Mouse (Mus musculus) heart, postnatal 0 days (tissue): ENCODE measurements around the gene Slco4a1. TPM values are rescaled to one million over a fixed set of nuclear protein-coding genes. Genes with fewer than 3 reads are reported as not detected.

ENCODE experiments used
- ATAC-seq: fragments of 200-750 bp; cut with Nextera tagmentation; 2 replicates; pipeline ENCODE4 v1.8.0; 2017; ENCODE audit warnings: low read depth, moderate number of reproducible peaks, moderate library complexity; ENCODE audit not compliant: insufficient read depth
- DNase-seq: peaks from one replicate; pipeline ENCODE4 v3.0.0-alpha.2; 2016; ENCODE audit warnings: low spot score
- H3K27ac ChIP-seq: fragments of 300-500 bp; sonication (generic); 2 replicates; pipeline ENCODE4 v1.5.1; 2014; ENCODE audit warnings: low read depth, mild to moderate bottlenecking
- H3K27me3 ChIP-seq: fragments of 300-500 bp; sonication (generic); 2 replicates; pipeline ENCODE4 v1.6.1; 2014; ENCODE audit warnings: low read length, mixed read lengths; ENCODE audit not compliant: control insufficient read depth, insufficient read depth
- H3K36me3 ChIP-seq: fragments of 300-500 bp; sonication (generic); replicated peaks from 2 replicates; pipeline ENCODE4 v1.6.1; 2014; ENCODE audit warnings: low read length, mixed read lengths; ENCODE audit not compliant: control insufficient read depth, insufficient read depth
- H3K4me1 ChIP-seq: fragments of 300-500 bp; sonication (generic); 2 replicates; pipeline ENCODE4 v1.6.1; 2014; ENCODE audit warnings: antibody characterized with exemption; ENCODE audit not compliant: control insufficient read depth, insufficient read depth
- H3K4me2 ChIP-seq: fragments of 300-500 bp; sonication (generic); 2 replicates; pipeline ENCODE4 v1.6.1; 2014; ENCODE audit warnings: low read depth, mild to moderate bottlenecking, low read length, moderate library complexity
- H3K4me3 ChIP-seq: fragments of 300-500 bp; sonication (generic); 2 replicates; pipeline ENCODE4 v1.5.1; 2014; ENCODE audit warnings: low read depth, low read length
- H3K9ac ChIP-seq: fragments of 300-500 bp; sonication (generic); replicated peaks from 2 replicates; pipeline ENCODE4 v1.6.1; 2014; ENCODE audit warnings: low read depth, low read length, mixed read lengths
- H3K9me3 ChIP-seq: fragments of 300-500 bp; sonication (generic); replicated peaks from 2 replicates; pipeline ENCODE4 v1.6.1; 2016; ENCODE audit warnings: low read length; ENCODE audit not compliant: control insufficient read depth
- CTCF ChIP-seq: IDR thresholded peaks from 2 replicates; pipeline ENCODE4 v1.5.1; 2016; ENCODE audit warnings: antibody characterized with exemption, control low read depth, low read depth
- EP300 ChIP-seq: IDR thresholded peaks from 2 replicates; pipeline ENCODE4 v1.6.1; 2016; ENCODE audit warnings: antibody characterized with exemption, low read depth
- WGBS: fragments of 180-500 bp; shearing (Covaris S2); extraction: QIAGEN DNeasy Blood & Tissue Kit; methylation state at CpG from one replicate; pipeline ENCODE4 v1.1.7; 2014; 5-methylcytosine and 5-hydroxymethylcytosine counted together
- polyA plus RNA-seq: library from polyadenylated mRNA; unstranded; fragments of >200 nt; fragmentation: Nextera tagmentation; extraction: Ambion mirVana; gene quantifications from 2 replicates; pipeline ENCODE4 v1.2.1, GENCODE M21; 2015
- total RNA-seq: library from RNA; depleted of rRNA; stranded (reverse); fragments of >200 nt; gene quantifications from 2 replicates; pipeline ENCODE4 v1.2.3, GENCODE M21; 2014; ENCODE audit warnings: low replicate concordance

Gene Slco4a1
- total and polyA plus RNA-seq, 2 experiments from 2014 or later = not detected

DNA sequence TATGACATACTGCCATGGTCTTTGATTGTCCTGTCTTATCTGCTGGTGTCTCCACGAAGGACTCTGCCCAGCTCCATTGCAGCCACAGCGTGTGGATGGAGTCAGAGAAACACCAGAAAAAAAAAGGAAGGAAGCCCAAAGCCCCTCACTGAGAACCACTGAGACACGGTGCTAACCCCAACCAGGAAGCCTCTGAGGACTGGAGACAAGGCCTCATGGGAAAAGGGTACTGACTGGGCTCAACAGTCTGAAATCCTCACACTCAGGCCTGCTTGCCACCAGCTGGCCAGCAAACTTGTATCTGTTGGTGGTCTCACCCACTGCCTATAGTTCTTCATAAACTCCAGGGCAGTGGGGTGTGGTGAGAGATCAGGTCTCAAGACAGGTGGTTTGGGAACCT, 16.3 kb upstream of the Slco4a1 start:
- DNase-seq (no peak), ATAC-seq (no peak)
- no peak for TF ChIP-seq CTCF
- TF ChIP-seq EP300 = no peak
- no peak overlapping the region for H3K4me3 ChIP-seq
- WGBS = 60% methylated on average over 3 of the region's 3 CpGs
- H3K9ac ChIP-seq = no peak overlapping the region
- peaks cover 6% of the 10 kb centered on the region; the same call in 1 of the 2 replicates for H3K4me1 ChIP-seq
- no peak overlapping the region for H3K4me2 ChIP-seq
- H3K27me3 ChIP-seq = no peaks in the 10 kb centered on the region
- H3K9me3 ChIP-seq = no peaks in the 10 kb centered on the region
- H3K36me3 ChIP-seq = no peaks in the 10 kb centered on the region
- H3K27ac ChIP-seq = no peak overlapping the region

DNA sequence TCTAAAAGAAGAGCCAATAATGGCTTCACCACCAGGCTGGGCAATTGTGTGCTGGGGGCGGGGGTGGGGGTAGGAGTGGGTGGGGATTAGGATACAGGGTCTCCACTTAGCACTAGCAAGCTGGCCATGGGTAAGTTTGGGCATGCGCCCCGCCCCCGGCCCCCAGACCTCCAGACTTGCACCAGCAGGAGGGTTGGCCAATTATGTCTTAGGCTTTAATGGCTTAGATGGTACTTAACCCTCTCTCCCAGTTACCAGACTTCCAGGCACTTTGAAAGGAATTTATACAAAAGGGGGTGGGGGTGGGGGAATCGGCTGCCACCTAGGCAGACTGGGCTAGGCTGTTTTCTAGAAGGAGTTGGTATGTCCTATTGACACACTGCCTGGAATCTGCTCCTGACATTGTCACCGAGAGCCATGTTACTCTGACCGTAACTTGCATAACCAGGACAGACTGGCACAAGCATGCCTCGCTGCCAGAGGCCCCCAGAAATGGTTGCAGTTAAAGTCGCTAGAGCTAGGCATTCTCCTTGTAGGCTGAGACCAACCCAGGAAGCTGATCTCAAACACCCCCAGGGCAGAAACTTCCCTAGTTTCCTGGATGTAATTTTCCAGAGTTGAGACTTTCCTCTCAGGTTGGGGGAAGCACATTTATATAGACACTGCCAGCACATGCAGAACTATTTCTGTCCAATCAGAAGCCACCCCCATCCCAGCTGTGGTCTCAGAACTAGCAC, 15.3 kb upstream of the Slco4a1 start:
- peaks cover 6% of the 10 kb centered on the region; the same call in 1 of the 2 replicates for H3K4me1 ChIP-seq
- H3K27ac ChIP-seq = 0 out of 2 replicates have a peak overlapping the region, but pooled peaks have one; percentile 43
- H3K4me3 ChIP-seq = no peak overlapping the region
- no peaks in the 10 kb centered on the region for H3K9me3 ChIP-seq
- no peak overlapping the region for H3K4me2 ChIP-seq
- ATAC-seq (no peak), DNase-seq (no peak)
- no peak overlapping the region for H3K9ac ChIP-seq
- H3K36me3 ChIP-seq = no peaks in the 10 kb centered on the region
- TF ChIP-seq EP300 (no peak), CTCF (no peak)
- 58% methylated on average over 9 of the region's 9 CpGs for WGBS
- H3K27me3 ChIP-seq = no peaks in the 10 kb centered on the region

DNA sequence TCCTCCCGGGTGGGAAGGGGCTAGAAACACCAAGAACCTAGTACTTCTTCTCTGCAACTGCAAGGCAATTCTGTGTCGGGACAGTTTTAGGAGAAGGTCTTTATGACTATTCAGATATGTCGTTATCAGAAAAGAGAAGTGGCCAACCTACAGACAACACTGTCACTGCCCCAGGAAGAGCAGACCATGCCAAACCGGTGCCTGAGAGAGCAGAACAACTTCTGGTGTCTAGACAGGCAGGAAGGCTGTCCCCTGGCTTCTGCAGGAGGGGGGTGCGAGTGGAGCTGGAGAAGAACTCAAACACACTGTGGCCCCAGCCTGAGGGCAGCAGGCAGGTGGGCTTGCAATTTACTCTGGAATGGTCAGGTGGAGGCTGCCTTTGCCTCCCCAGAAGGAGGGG, 14.0 kb upstream of the Slco4a1 start:
- Histone ChIP-seq H3K36me3 (no peaks in the 10 kb centered on the region), H3K9me3 (no peaks in the 10 kb centered on the region), H3K27me3 (no peaks in the 10 kb centered on the region), H3K4me1 (peaks cover 6% of the 10 kb centered on the region; the same call in 1 of the 2 replicates), H3K27ac (no peak overlapping the region), H3K9ac (no peak overlapping the region), H3K4me2 (no peak overlapping the region), H3K4me3 (no peak overlapping the region)
- ATAC-seq = no peak
- no peak for TF ChIP-seq CTCF
- TF ChIP-seq EP300 = no peak
- WGBS = 48% methylated on average over 5 of the region's 5 CpGs
- DNase-seq = no peak

DNA sequence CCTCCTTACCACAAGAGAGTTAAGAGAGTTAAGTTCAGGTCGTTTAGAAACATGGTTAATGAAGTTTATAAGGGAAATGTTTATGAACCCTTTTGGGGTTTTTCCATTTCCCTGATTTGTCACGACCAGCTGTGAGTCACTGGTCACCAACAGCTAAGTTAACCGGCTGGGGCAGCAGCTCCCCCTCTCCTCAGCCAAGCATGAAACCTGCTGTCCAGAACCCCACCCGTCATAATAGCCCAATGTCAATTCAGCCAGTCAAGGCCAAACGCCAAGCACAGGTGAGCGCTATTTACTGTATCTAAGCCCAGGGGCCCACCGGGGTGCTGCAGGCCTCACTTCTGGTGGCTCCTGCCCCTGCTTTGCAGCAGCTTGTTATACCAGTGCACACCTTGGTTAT, 12.2 kb upstream of the Slco4a1 start:
- H3K9me3 ChIP-seq = no peaks in the 10 kb centered on the region
- no peak overlapping the region for H3K27ac ChIP-seq
- H3K4me2 ChIP-seq = no peak overlapping the region
- WGBS = 66% methylated on average over 7 of the region's 7 CpGs
- ATAC-seq (no peak), DNase-seq (no peak)
- peaks cover 6% of the 10 kb centered on the region; the same call in 1 of the 2 replicates for H3K4me1 ChIP-seq
- no peak for TF ChIP-seq EP300
- H3K27me3 ChIP-seq = no peaks in the 10 kb centered on the region
- H3K9ac ChIP-seq = no peak overlapping the region
- no peak overlapping the region for H3K4me3 ChIP-seq
- H3K36me3 ChIP-seq = no peaks in the 10 kb centered on the region

DNA sequence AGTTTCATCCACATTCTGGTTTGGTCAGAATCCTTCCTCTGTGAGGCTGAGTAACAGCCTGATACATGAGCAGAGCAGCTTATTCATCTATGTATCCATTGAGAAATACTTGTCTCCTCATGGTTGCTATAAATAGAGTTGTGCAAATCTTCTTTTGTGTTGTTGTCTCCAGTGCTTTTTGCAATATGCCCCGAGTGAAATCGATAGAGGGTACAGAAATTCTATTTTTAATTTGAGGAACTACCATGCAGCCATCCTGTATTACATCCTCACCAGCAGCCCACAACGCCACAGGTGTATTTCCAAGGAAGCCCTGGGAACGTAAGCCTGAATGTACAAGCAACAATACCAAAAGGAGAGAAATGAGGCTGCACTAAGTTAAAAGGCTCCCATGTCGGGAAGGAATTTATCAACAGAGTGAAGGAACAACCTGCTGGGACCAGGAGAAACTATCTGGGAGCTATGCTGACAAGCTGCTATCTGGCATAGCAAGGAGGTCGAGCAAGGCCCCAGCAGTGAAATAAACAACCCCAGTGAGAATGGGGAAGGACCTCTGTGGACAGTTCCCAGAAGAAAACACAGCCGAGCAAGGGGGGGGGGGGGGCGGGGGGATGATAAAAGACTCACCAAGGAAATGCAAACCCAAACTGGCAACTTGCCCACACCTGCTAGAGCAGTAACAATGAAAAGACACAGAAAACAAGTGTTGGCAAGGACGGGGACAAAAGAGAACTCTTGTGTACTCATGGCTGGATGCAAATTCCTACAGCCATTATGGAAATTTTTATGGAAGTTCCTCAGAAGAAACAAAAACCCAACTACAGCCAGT, 10.9 kb upstream of the Slco4a1 start:
- Histone ChIP-seq H3K4me2 (no peak overlapping the region), H3K9me3 (no peaks in the 10 kb centered on the region), H3K9ac (no peak overlapping the region), H3K4me1 (peaks cover 6% of the 10 kb centered on the region; the same call in 1 of the 2 replicates), H3K36me3 (no peaks in the 10 kb centered on the region), H3K4me3 (no peak overlapping the region), H3K27me3 (no peaks in the 10 kb centered on the region), H3K27ac (0 out of 2 replicates have a peak overlapping the region, but pooled peaks have one; percentile 30)
- no peak for TF ChIP-seq EP300
- TF ChIP-seq CTCF = no peak
- 29% methylated on average over 9 of the region's 9 CpGs for WGBS
- no peak for DNase-seq
- no peak for ATAC-seq
